Mouse (Mus musculus) skeletal muscle tissue, postnatal 0 days (tissue): Measurements from ENCODE around the gene Mfng. TPM values are rescaled to one million over a fixed set of nuclear protein-coding genes. Genes with fewer than 3 reads are reported as not detected.

Experiments used
- polyA plus RNA-seq: library from polyadenylated mRNA; unstranded; fragments of >200 nt; fragmentation: Nextera tagmentation; extraction: Ambion mirVana; gene quantifications from 2 replicates; pipeline ENCODE4 v1.2.1, GENCODE M21; 2015

The Mfng gene
- 10.2 and 21.9 TPM in 2 replicates for polyA plus RNA-seq

DNA sequence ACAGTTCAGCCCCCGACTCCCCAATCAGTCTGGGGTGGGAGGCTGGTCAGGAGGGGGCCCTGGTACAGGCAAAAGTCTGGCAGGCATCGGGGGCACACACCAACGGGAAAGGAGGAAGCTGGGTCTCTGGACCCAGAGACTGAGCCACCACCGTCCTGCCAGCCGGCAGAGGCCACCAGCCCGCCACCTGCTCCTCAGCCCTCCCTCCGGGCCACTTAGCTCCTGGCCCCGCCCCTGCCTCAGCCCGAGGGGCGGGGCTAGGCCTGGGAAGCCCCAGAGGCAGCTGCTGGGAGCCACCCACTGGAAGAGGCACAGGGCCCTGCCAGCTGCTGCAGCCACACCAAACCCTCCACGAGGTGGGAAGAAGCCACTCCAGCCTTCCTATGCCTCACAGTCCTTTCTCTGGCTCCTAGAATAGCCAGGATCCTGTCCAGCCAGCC, at the start of gene Mfng:
Mfng (minus strand) TSS at position 186 of the 440 bp plus-strand sequence.

DNA sequence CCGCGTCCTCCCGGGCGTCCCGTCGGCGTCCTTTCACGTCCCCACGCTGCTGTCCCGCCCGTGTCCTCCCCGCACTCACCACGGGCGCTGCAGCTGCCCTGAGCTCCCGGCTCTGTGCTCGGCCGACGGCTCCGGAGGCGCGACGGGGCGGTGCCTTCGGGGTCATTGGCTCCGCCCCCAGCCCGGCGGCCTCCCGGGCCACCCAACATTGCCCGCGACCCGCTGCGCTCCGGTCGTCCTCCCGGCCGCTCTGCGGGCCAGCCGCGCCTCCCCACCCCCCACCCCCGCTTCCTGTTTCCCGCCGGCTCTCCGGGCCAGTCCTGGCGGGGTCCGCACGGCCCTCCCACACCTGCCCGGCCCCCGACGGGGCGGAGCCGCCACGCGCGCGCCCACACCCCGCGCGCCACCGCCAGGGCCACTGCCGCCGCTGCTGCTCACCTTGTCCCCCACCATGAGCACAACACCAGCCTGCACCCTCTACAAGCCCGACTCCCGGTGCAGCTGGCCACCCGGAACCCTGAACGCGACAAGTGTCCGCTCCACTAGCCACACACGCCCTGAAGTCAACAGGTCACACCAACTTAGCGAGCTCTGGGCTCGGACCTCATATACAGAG, 29.6 kb upstream of the Mfng start, which contains the start of gene Card10:
Card10 (minus strand) TSS at position 267 of the 616 bp plus-strand sequence.

DNA sequence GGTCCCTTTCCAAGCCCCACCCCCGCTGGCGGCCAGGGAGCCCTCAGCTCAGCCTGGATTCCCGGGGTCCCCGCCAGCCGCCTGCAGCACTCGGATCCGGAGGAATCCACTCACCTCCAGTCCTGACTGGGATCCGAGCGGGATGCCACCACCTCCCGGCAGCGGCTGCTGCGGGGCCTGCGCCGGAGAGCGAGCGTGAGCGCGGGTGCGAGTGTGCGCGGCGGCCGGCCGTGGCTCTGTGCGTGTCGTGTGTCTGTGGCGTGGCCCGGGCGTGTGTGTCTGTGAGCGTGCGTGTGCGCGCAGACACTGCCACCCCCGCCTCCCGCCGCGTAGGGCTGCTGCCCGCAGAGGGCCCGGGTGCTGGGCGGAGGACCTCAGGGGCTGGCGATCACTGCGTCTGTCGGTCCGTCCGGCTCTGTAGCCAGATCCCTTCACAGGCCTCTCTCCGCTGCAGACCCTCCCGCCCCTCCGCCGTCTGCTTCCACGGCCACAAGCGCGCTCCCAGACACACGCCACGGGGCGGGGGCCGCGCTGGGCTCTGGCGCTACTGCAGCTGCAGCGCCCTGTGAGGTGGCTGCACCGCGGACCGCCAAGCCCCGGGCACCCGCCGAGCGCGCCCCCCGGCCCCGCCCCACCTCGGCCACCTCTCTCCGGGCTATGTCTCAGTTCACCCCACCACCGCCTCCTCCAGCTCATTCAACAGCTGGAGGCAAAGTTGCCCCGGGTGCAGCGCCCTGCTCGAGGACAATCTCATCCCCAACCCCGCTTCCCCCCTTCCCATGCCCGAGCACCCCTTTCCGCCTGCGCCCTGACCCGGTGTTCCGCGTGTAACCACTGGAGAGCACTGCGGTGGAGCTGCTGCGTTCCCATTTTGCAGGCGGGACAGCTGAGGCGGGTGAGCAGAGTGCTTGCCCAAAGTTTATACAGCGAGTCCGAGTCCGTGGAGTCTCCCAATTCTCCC, 54.7 kb downstream of the Mfng start, which contains the start of gene Elfn2:
Elfn2 (minus strand) TSS at position 482 of the 961 bp plus-strand sequence.

Other genes starting within 250 kb of the Mfng start
- 23.9 and 32.8 TPM in 2 replicates for gene C1qtnf6, start 242.1 kb downstream of the Mfng start, polyA plus RNA-seq
- not detected in 2 replicates for gene Sstr3, start 228.8 kb downstream of the Mfng start, polyA plus RNA-seq
- 14.9 and 21.3 TPM in 2 replicates for gene Rac2, start 200.7 kb downstream of the Mfng start, polyA plus RNA-seq
- gene Cyth4, start 176.4 kb downstream of the Mfng start, polyA plus RNA-seq, result 6.9 and 8.9 TPM in 2 replicates
- 0.03 and 0.17 TPM in 2 replicates for gene Elfn2, start 54.7 kb downstream of the Mfng start, polyA plus RNA-seq
- 2.7 and 3.5 TPM in 2 replicates for gene Card10, start 29.6 kb upstream of the Mfng start, polyA plus RNA-seq
- gene Cdc42ep1, start 69.1 kb upstream of the Mfng start, polyA plus RNA-seq, result 26.5 and 33.4 TPM in 2 replicates
- not detected in 2 replicates for gene Lgals2, start 82.1 kb upstream of the Mfng start, polyA plus RNA-seq
- 29.6 and 33.1 TPM in 2 replicates for gene Gga1, start 103.7 kb upstream of the Mfng start, polyA plus RNA-seq
- not detected in 2 replicates for gene Gm49510, start 126.2 kb upstream of the Mfng start, polyA plus RNA-seq
- gene Sh3bp1, start 126.3 kb upstream of the Mfng start, polyA plus RNA-seq, result 8.8 and 10.3 TPM in 2 replicates
- gene Pdxp, start 140.4 kb upstream of the Mfng start, polyA plus RNA-seq, result 13.7 and 14.5 TPM in 2 replicates
- 2,196 and 2,520 TPM in 2 replicates for gene Lgals1, start 153.2 kb upstream of the Mfng start, polyA plus RNA-seq
- 30.9 and 35.5 TPM in 2 replicates for gene Nol12, start 161.5 kb upstream of the Mfng start, polyA plus RNA-seq
- 37.2 and 41.4 TPM in 2 replicates for gene Triobp, start 174.2 kb upstream of the Mfng start, polyA plus RNA-seq